Mouse (Mus musculus) ES-Bruce4 (cell line): ENCODE data around the gene Astn1. TPM values are rescaled to one million over a fixed set of nuclear protein-coding genes. Genes with fewer than 3 reads are reported as not detected.
A peak's percentile ranks its signal among the peaks of the same experiment; 100 is the strongest.

ENCODE experiments used
- H3K27ac ChIP-seq: 2 replicates; pipeline ENCODE4 v1.5.1; 2012; ENCODE audit warnings: low read length, inconsistent platforms; ENCODE audit not compliant: insufficient read depth
- H3K27me3 ChIP-seq: 2 replicates; pipeline ENCODE4 v1.6.1; 2012; ENCODE audit warnings: mild to moderate bottlenecking, low read length, inconsistent platforms; ENCODE audit not compliant: control insufficient read depth, poor library complexity, insufficient read depth, severe bottlenecking
- H3K36me3 ChIP-seq: 2 replicates; pipeline ENCODE4 v1.6.1; 2012; ENCODE audit warnings: inconsistent platforms, mild to moderate bottlenecking, low read length, moderate library complexity; ENCODE audit not compliant: control insufficient read depth, poor library complexity, insufficient read depth, severe bottlenecking
- H3K4me1 ChIP-seq: one replicate; pipeline ENCODE4 v1.8.1; 2011; ENCODE audit warnings: low read length; ENCODE audit not compliant: control insufficient read depth, insufficient read depth
- H3K4me3 ChIP-seq: 2 replicates; pipeline ENCODE4 v1.5.1; 2011; ENCODE audit warnings: low read depth, mild to moderate bottlenecking, low read length
- H3K9ac ChIP-seq: 2 replicates; pipeline ENCODE4 v1.6.1; 2012; ENCODE audit warnings: low read depth, mild to moderate bottlenecking, inconsistent platforms; ENCODE audit not compliant: poor library complexity, severe bottlenecking
- H3K9me3 ChIP-seq: replicated peaks from 2 replicates; pipeline ENCODE4 v1.6.1; 2012; ENCODE audit warnings: mild to moderate bottlenecking, low read length, inconsistent platforms; ENCODE audit not compliant: control insufficient read depth, poor library complexity, insufficient read depth, severe bottlenecking
- CTCF ChIP-seq: IDR thresholded peaks from one replicate; pipeline ENCODE4 v1.8.1; 2011; ENCODE audit warnings: low read depth, low read length
- EP300 ChIP-seq: IDR thresholded peaks from 2 replicates; pipeline ENCODE4 v1.6.1; 2011; ENCODE audit warnings: low read depth, low read length; ENCODE audit not compliant: insufficient read depth
- POLR2A ChIP-seq: IDR thresholded peaks from one replicate; pipeline ENCODE4 v1.8.1; 2011; ENCODE audit warnings: low read length; ENCODE audit not compliant: insufficient read depth
- polyA plus RNA-seq: library from polyadenylated mRNA; stranded (reverse); fragments of >200 nt; gene quantifications from 2 replicates; pipeline ENCODE4 v1.2.4, GENCODE M21; 2011; ENCODE audit warnings: low read depth; ENCODE audit not compliant: missing spikeins, insufficient read depth, insufficient read length

Astn1 gene
- 0.09 and 0.33 TPM in 2 replicates for polyA plus RNA-seq

DNA sequence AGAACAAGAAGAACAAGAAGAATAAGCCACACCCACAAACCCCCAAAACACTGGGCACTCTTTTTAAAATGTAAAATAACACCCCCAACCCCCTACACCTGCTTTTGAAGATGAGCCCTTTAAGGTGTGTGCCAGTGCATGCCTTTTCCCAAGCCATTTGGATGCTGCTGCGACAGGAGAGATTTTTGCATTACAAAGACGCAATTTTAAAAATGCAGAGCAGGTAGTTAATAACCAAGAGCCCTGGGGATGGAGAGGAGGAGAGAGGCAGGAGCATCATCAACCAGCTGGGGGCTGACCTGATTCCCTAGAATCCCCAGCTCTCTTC, at the start of gene Astn1:
Gene Astn1 (plus strand): TSS at position 310 of the 328 bp plus-strand sequence.
- H3K9me3 ChIP-seq: no peaks in the 10 kb centered on the region
- H3K27ac ChIP-seq: no peak within 1 kb of the TSS
- no peak for TF ChIP-seq EP300
- TF ChIP-seq POLR2A: no peak
- TF ChIP-seq CTCF: no peak
- peaks cover 1% of the 10 kb centered on the region; the same call in 1 of the 2 replicates for H3K27me3 ChIP-seq
- no peak within 1 kb of the TSS for H3K9ac ChIP-seq
- no peaks in the 10 kb centered on the region for H3K36me3 ChIP-seq
- no peaks in the 10 kb centered on the region for H3K4me1 ChIP-seq
- H3K4me3 ChIP-seq: peak within 1 kb of the TSS; percentile 62

DNA sequence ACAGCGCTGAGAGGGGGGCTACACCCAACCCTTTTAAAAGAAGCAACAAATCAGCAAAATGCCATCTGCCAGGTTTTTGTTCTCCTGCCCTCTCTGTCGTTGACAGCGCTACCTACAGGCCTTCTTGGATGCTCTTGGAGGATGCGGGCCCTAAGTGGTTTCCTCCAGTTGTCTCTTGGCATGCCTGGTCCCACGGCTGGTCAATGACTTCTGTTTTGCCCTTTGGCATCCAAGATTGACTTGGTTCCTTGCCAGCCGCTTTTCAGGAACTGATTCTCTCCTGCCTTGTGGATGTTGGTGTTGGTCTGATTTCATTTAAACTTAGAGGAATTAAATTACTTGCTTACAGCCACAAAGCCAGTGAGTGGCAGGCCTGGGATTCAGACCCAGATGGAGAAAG, 38.7 kb upstream of the Astn1 start:
- H3K27me3 ChIP-seq: no peaks in the 10 kb centered on the region
- no peaks in the 10 kb centered on the region for H3K9me3 ChIP-seq
- no peaks in the 10 kb centered on the region for H3K36me3 ChIP-seq
- no peak overlapping the region for H3K9ac ChIP-seq
- no peaks in the 10 kb centered on the region for H3K4me1 ChIP-seq
- no peak overlapping the region for H3K4me3 ChIP-seq
- no peak overlapping the region for H3K27ac ChIP-seq
- TF ChIP-seq POLR2A (no peak), EP300 (no peak), CTCF (no peak)

DNA sequence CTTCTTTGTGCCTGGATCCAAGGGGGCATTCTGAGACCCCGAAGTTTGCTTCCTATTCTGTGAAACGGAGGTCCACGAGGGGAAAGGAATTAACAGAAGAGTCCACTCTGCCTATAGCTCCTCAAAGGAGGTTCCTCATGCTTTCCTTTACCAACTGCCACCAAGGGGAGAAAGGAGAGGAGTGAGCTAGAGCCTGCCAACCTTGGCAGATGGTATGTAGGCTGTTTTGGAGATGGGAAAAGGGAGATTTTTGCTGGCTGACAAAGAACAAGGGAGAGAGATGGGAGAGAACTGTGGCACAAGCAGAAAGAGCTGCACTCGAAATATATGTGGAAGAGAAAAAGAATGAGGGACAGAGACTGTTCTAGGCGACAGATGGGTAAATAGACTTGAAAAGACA, 33.9 kb upstream of the Astn1 start:
- no peak for TF ChIP-seq CTCF
- no peak for TF ChIP-seq POLR2A
- no peak for TF ChIP-seq EP300
- H3K4me1 ChIP-seq: no peaks in the 10 kb centered on the region
- no peaks in the 10 kb centered on the region for H3K27me3 ChIP-seq
- H3K9ac ChIP-seq: no peak overlapping the region
- no peaks in the 10 kb centered on the region for H3K36me3 ChIP-seq
- no peaks in the 10 kb centered on the region for H3K9me3 ChIP-seq
- H3K27ac ChIP-seq: no peak overlapping the region
- no peak overlapping the region for H3K4me3 ChIP-seq

DNA sequence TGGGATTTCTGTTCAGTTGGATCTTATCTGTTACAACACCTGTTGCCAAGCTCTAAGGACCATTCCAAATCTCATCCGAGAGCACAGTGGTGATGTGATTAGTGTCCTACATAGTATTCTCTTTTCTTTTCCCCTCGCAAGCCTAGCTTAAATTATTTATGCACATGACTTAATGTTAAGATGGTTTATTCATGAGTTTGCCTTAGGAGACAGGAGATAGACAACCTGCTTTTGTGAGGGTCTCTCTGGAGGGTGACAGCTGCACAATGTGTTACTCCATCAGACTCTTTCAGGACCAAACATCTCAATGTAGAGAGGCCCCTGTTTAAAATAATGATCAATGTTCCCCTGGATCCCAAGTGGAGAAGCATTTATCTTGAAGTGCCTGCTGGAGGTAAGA, 33.2 kb upstream of the Astn1 start:
- Histone ChIP-seq H3K27ac (no peak overlapping the region), H3K4me3 (no peak overlapping the region), H3K27me3 (no peaks in the 10 kb centered on the region), H3K9me3 (no peaks in the 10 kb centered on the region), H3K9ac (no peak overlapping the region), H3K4me1 (no peaks in the 10 kb centered on the region), H3K36me3 (no peaks in the 10 kb centered on the region)
- no peak for TF ChIP-seq POLR2A
- no peak for TF ChIP-seq EP300
- no peak for TF ChIP-seq CTCF

DNA sequence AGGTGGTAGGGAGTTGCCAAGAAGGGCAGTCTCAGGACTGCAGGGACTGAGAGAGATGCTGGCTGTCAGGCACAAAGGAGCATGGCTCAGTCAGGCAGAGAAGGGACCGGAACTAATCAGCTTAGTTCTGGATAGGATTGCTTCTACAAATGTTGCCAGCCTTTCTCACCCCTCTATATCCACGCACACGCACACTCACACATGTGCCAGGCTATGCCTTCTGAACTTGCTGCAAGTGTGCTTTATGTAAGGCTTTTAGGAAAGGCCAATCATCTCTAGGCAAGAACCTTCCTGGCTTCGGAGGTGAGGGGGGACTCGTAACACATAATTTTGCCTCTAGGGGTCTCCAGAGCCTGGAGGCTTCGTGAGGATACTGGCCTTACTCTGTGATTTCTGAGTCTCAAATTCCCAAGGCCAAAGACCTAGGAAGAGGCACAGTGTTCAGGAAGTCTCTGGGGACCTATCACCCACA, 18.8 kb upstream of the Astn1 start:
- Histone ChIP-seq H3K4me1 (no peaks in the 10 kb centered on the region), H3K9ac (no peak overlapping the region), H3K36me3 (no peaks in the 10 kb centered on the region), H3K4me3 (no peak overlapping the region), H3K27me3 (no peaks in the 10 kb centered on the region), H3K27ac (no peak overlapping the region), H3K9me3 (no peaks in the 10 kb centered on the region)
- TF ChIP-seq CTCF (peak; percentile 34), POLR2A (no peak)

DNA sequence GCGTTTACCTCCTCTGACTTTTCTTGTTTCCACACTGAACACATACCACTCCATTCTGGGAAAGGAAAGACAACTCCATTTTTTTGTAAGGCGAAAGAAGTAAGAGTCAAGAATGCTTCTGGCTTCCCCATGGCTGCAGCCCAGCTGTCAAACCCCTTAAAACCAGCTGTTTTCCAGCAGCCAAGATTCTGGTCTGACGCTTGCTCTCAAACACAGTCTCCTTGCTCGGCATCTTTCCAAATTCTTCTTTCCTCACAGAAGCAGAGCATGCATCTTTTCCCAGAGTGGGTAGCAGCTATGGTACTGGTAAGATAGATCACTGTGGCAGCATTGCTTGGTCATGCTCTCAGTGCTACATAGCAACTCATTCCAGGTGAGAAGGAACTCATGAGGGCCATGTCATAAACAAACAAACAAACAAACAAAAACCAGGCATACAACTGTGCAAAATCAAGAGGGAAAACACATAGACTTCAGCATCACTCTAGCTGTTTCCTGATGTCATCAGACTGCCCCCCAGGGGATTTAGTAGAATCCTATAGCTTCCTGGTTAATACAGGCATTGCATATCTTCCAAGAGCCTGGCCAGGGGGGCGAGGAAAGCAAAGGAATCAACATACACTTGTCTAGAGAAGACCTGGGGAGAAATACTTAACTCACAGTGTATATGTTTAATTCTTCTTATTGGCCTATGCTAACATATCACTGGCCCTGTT, 8.3 kb upstream of the Astn1 start:
- TF ChIP-seq POLR2A (no peak), EP300 (no peak), CTCF (no peak)
- Histone ChIP-seq H3K27ac (no peak overlapping the region), H3K4me3 (no peak overlapping the region), H3K27me3 (no peaks in the 10 kb centered on the region; the same call in none of the 2 replicates), H3K36me3 (no peaks in the 10 kb centered on the region), H3K4me1 (no peaks in the 10 kb centered on the region), H3K9me3 (no peaks in the 10 kb centered on the region), H3K9ac (no peak overlapping the region)
